Mouse (Mus musculus): ENCODE data around the gene Ptpn9.
A peak's percentile ranks its signal among the peaks of the same experiment; 100 is the strongest.

Ptpn9 gene

GRCm38 (mm10) chr9:57014766-57015165 lies 20.0 kb downstream of the Ptpn9 start:
- no peak for DNase-seq (ENCODE audit: low spot score)

- no peak for DNase-seq (ENCODE audit: low spot score)
Measured at GRCm38 (mm10) chr9:57017631-57018030, 22.9 kb downstream of the Ptpn9 start.

- DNase-seq (ENCODE audit: low spot score), result no peak
Measured at GRCm38 (mm10) chr9:57031756-57032155, 37.0 kb downstream of the Ptpn9 start.

- DNase-seq (ENCODE audit: low spot score), result peak; percentile 74
Measured at GRCm38 (mm10) chr9:57056237-57056636, 61.5 kb downstream of the Ptpn9 start.

- DNase-seq (ENCODE audit: low spot score), result no peak
Measured at GRCm38 (mm10) chr9:57064164-57064563, 69.4 kb downstream of the Ptpn9 start.

GRCm38 (mm10) chr9:57068266-57068665 lies 73.5 kb downstream of the Ptpn9 start:
- DNase-seq (ENCODE audit: low spot score), result no peak

GRCm38 (mm10) chr9:57070262-57070661 lies 75.5 kb downstream of the Ptpn9 start:
- no peak for DNase-seq (ENCODE audit: low spot score)

- DNase-seq (ENCODE audit: low spot score), result no peak
Measured at GRCm38 (mm10) chr9:57070800-57071545, 76.2 kb downstream of the Ptpn9 start.

- peak; percentile 96 for DNase-seq (ENCODE audit: low spot score)
Measured at GRCm38 (mm10) chr9:57071801-57072351, 77.2 kb downstream of the Ptpn9 start, which contains the start of gene Sin3a. Gene Sin3a (plus strand): TSS chr9:57072040.

- no peak for DNase-seq (ENCODE audit: low spot score)
Measured at GRCm38 (mm10) chr9:57072526-57072988, 77.8 kb downstream of the Ptpn9 start.

- DNase-seq (ENCODE audit: low spot score), result peak; percentile 100
Measured at GRCm38 (mm10) chr9:57072989-57073789, 78.5 kb downstream of the Ptpn9 start.

- DNase-seq (ENCODE audit: low spot score), result no peak
Measured at GRCm38 (mm10) chr9:57073790-57074094, 79.0 kb downstream of the Ptpn9 start.

- DNase-seq (ENCODE audit: low spot score), result peak; percentile 57
Measured at GRCm38 (mm10) chr9:57074171-57074821, 79.6 kb downstream of the Ptpn9 start.

GRCm38 (mm10) chr9:57074822-57075603 lies 80.3 kb downstream of the Ptpn9 start:
- DNase-seq (ENCODE audit: low spot score), result peak; percentile 86

- DNase-seq (ENCODE audit: low spot score), result peak; percentile 100
Measured at GRCm38 (mm10) chr9:57075681-57076381, 81.1 kb downstream of the Ptpn9 start.

- peak; percentile 90 for DNase-seq (ENCODE audit: low spot score)
Measured at GRCm38 (mm10) chr9:57076701-57077660, 82.3 kb downstream of the Ptpn9 start.

GRCm38 (mm10) chr9:57082236-57082635 lies 87.5 kb downstream of the Ptpn9 start:
- no peak for DNase-seq (ENCODE audit: low spot score)

Measured in embryo, embryonic 10.5 days (tissue).